Mouse (Mus musculus) heart, embryonic 14.5 days (tissue): ENCODE results near the gene Tnni3k. TPM values are rescaled to one million over a fixed set of nuclear protein-coding genes. Genes with fewer than 3 reads are reported as not detected.

Experiments
- polyA plus RNA-seq: library from polyadenylated mRNA; unstranded; fragments of >200 nt; fragmentation: Nextera tagmentation; extraction: Ambion mirVana; gene quantifications from 2 replicates; pipeline ENCODE4 v1.2.1, GENCODE M21; 2014

Tnni3k gene
- polyA plus RNA-seq, 1 experiment from 2014 or later, result 65.6 TPM

Other genes starting within 250 kb of the Tnni3k start
- 14.3 and 16.6 TPM in 2 replicates for gene Fpgt, start 38.0 kb upstream of the Tnni3k start, polyA plus RNA-seq
- gene Lrriq3, start 38.0 kb upstream of the Tnni3k start, polyA plus RNA-seq, result 0.54 and 0.57 TPM in 2 replicates